Mouse (Mus musculus): ENCODE measurements around the gene Atxn2. TPM values are rescaled to one million over a fixed set of nuclear protein-coding genes. Genes with fewer than 3 reads are reported as not detected.

Atxn2 gene
- polyA plus RNA-seq, 1 experiment from 2014 or later: 99.2 TPM

- ATAC-seq (replicated peaks; ENCODE audit: low FRiP score): no peak
- WGBS: 10% methylated on average over 6 of the region's 11 CpGs
- no peak overlapping the region for H3K4me3 ChIP-seq (ENCODE audit: low read depth, low read length)
These were observed 153.2 kb downstream of the Atxn2 start for GRCm38 (mm10) chr5:121864330-121864729.

More at GRCm38 (mm10) chr5:121864330-121864729, 153.2 kb downstream of the Atxn2 start:
- H3K4me2 ChIP-seq (ENCODE audit: low read depth, low read length, severe bottlenecking): 0 out of 2 replicates have a peak overlapping the region, but pooled peaks have one; percentile 22
- H3K27ac ChIP-seq (ENCODE audit: low read depth, low read length): no peak overlapping the region
- H3K9me3 ChIP-seq (ENCODE audit: control insufficient read depth, low read length): no peaks in the 10 kb centered on the region; the same call in 1 of the 2 replicates
- no peaks in the 10 kb centered on the region for H3K4me1 ChIP-seq (replicated peaks; ENCODE audit: control insufficient read depth, insufficient read depth, low read length)
- H3K9ac ChIP-seq (ENCODE audit: low read length): no peak overlapping the region
- H3K27me3 ChIP-seq (ENCODE audit: control insufficient read depth, insufficient read depth, low read length): no peaks in the 10 kb centered on the region
- no peak for DNase-seq (ENCODE audit: low spot score)
- no peaks in the 10 kb centered on the region; the same call in 1 of the 2 replicates for H3K36me3 ChIP-seq (ENCODE audit: control insufficient read depth, insufficient read depth, low read length)

Small RNAs within 50 kb of the gene (microRNA-seq; reads per million reads assigned to microRNA genes)
- gene Mir7031 (ENCODE audit: insufficient number of aligned reads): not detected

Other genes starting within 250 kb of the Atxn2 start
- 0.07 TPM in 1 of 2 replicates, not detected in the other for gene Adam1b, start 207.9 kb upstream of the Atxn2 start, polyA plus RNA-seq (2014; fragmentation: Nextera tagmentation; extraction: Ambion mirVana)
- gene Adam1a, start 165.9 kb upstream of the Atxn2 start, polyA plus RNA-seq (2014; fragmentation: Nextera tagmentation; extraction: Ambion mirVana): 2.0 and 3.4 TPM in 2 replicates
- not detected in 2 replicates for gene Gm42878, start 165.9 kb upstream of the Atxn2 start, polyA plus RNA-seq (2014; fragmentation: Nextera tagmentation; extraction: Ambion mirVana)
- gene Mapkapk5, start 165.4 kb upstream of the Atxn2 start, polyA plus RNA-seq (2014; fragmentation: Nextera tagmentation; extraction: Ambion mirVana): 58.2 and 62.2 TPM in 2 replicates
- 53.7 and 58.4 TPM in 2 replicates for gene Aldh2, start 117.5 kb upstream of the Atxn2 start, polyA plus RNA-seq (2014; fragmentation: Nextera tagmentation; extraction: Ambion mirVana)
- gene Acad12, start 92.4 kb upstream of the Atxn2 start, polyA plus RNA-seq (2014; fragmentation: Nextera tagmentation; extraction: Ambion mirVana): 1.5 and 1.9 TPM in 2 replicates
- gene Acad10, start 50.8 kb upstream of the Atxn2 start, polyA plus RNA-seq (2014; fragmentation: Nextera tagmentation; extraction: Ambion mirVana): 1.9 TPM in 2 replicates
- gene Brap, start 50.8 kb upstream of the Atxn2 start, polyA plus RNA-seq (2014; fragmentation: Nextera tagmentation; extraction: Ambion mirVana): 45.5 and 48.1 TPM in 2 replicates
- gene Sh2b3, start 126.3 kb downstream of the Atxn2 start, polyA plus RNA-seq (2014; fragmentation: Nextera tagmentation; extraction: Ambion mirVana): 9.1 and 9.8 TPM in 2 replicates
- 35.7 and 38.4 TPM in 2 replicates for gene Pheta1, start 137.6 kb downstream of the Atxn2 start, polyA plus RNA-seq (2014; fragmentation: Nextera tagmentation; extraction: Ambion mirVana)

All from forebrain, embryonic 11.5 days (tissue).